Mouse (Mus musculus): ENCODE data around the gene Olfr548-ps1.

GRCm38 (mm10) chr7:102508066-102508465 lies 32.6 kb upstream of the Olfr548-ps1 start:
- no peak for TF ChIP-seq POLR2A (IDR thresholded peaks at IDR 0.05; ENCODE audit: borderline replicate concordance, insufficient read depth, low read length)
- no peak for TF ChIP-seq CTCF (IDR thresholded peaks at IDR 0.05; ENCODE audit: borderline replicate concordance, insufficient read depth, low read depth, low read length)

Measured in cerebellum, adult 2 months (tissue).